Mouse (Mus musculus) heart, postnatal 4 days (tissue): ENCODE data around the gene Galnt17. TPM values are rescaled to one million over a fixed set of nuclear protein-coding genes. Genes with fewer than 3 reads are reported as not detected.
A peak's percentile ranks its signal among the peaks of the same experiment; 100 is the strongest.

Experiments used
- DNase-seq: peaks from one replicate; pipeline ENCODE4 v3.0.0; 2021
- total RNA-seq, 2 experiments: library from RNA; stranded (reverse); gene quantifications; 2 replicates each; pipeline ENCODE4 v1.2.3; 2021

Gene Galnt17
- total RNA-seq, 2 experiments from 2014 or later = 5.8 to 6.0 TPM

DNA sequence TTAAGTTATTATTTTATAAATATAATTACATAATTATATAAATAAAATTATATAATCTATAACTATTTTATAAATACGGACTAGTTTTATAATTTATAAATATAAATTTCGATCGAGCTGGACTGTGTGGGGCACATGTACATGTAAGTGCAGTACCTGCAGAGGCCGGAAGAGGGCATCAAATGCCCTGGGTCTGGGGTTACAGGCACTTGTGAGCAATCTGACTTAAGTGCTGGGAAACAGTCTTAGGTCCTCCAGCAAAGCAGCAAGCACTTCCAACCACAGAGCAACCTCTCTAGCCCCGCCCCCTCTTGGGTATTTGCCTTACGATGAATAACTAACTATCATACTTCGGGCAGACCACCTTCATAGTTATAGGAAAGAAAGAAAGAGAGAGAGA lies 388.3 kb downstream of the Galnt17 start:
- no peak for DNase-seq

DNA sequence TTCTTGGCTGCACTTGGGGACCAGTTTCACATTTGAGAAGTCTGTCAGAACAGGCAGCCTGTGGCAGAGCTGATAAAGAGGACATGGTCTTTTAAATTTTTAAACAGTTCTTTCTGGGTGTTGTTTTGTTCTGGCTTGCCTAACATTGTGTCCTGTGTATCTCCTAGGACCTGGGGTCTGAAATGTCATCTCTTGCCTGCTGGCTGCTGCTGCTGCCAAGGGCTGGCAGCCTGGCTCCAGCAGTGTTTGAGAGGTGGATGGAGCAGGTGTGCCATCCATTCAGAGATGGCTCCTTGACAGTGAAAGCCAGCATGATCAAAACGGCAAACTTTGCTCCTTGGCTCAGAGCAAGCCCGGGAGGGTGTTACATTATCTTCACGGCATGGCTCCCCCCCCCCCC lies 393.7 kb downstream of the Galnt17 start:
- DNase-seq = no peak

DNA sequence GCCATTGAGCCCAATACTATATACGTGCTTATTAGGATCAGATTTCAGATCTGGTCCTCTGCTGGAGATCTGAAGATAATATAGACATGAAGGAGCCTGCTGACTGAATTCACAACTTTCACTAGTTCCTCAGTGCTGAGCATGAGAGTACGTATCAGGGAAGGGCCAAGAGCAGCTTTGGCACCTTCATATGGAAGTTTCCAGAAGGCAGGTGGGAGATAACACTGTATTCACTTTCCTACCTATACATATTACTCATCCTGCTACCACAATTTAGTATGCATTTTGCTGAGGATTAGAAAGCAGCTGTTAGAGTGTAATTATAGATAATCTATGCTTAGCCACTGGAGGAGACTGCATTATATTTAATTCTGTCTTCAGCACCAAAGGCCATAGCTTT lies 396.7 kb downstream of the Galnt17 start:
- no peak for DNase-seq

DNA sequence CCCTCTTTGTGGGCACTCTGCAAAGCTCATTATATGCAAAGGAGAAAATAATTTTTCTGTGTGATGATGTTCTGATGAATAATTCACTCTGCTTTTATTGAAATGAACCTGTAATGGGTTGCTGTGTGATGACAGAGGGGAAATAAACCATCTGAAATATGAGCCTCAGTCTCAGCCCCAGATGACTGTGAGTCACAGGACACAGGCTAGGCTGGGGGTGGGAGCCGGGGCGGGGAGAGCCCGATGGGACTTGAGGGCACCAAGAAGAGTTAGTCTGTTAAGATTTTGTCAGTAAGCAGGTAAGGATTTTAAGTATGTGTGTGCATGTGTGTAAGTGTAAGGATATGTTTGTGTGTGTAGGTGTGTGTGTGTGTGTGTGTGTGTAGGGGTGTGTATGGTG lies 406.6 kb downstream of the Galnt17 start:
- DNase-seq = no peak

DNA sequence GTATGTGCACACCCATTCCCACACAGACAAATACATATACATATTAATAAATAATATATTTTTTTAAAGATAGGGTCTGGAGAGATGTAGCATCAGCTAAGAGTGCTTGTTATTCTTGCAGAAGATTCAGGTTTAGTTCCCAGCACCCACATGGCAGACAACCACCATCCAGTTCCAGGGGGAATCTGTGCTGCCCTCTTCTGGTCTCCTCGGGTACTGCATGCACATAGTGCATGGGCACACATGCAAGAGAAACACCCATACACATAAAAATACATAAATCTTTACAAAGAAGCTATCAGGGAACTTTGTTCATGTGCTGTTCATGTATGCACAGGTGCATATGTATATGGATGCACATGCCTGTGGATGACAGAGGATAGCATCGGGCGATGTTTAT lies 412.3 kb downstream of the Galnt17 start:
- peak; percentile 6 for DNase-seq

DNA sequence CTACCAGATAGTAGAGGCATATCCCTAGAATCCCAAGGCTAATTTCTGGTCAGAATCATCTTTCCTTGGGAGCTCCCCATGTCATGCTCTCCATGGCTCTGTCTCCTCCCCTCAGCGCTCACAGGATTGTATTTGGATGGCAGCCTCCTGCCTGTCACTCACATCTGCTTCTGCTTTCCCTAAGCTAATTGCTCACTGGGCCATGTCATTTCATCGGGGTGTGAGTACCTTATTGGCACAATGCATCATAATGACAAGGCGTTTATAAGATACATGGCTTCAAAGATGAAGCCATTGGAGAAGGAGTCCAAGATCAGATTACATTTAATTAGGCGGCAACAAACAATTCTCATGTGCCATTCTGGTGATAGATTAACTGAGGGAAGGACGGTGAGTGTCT lies 416.6 kb downstream of the Galnt17 start:
- DNase-seq = no peak

DNA sequence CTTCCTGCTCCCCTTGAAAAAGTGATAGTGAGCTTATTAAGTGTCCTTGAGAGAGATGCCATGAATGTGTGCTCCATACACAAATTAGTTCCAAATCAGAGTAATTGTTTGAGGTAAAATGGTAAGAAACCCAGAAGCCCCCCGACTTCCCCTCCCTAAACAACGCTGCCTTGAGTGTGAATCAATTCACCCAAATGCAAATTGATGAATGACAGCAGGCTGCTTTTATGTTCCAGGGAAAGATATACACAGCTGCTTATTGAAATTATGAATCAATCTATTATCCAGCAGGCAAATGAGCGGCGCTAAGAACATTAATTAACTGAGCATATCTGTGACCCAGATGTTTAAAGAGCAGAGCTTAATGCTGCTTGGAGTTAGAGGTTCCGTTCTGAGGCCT lies 428.0 kb downstream of the Galnt17 start:
- DNase-seq = no peak

- no peak for DNase-seq
Observed at GRCm38 (mm10) chr5:130875391-130875790, 432.9 kb downstream of the Galnt17 start.

DNA sequence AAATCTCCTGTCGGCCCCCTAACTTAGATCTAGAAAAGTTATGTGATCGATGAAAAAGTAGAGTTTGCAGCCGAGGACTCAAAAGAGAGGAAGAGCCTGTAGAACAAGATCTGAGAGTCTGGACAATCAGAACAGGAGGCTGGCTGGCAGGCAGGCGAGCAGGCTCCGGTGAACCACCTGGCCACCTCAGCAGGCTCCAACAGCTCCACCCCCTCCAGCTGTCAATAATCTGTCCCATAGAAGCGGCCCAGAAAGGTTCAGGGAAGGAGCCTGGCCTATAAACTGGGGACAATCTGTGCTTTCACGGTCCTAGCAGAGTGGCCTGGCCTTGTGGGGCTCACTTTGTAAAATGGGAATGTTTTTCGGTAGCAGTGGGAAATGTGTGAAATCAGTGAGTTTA lies 437.2 kb downstream of the Galnt17 start:
- DNase-seq = no peak

DNA sequence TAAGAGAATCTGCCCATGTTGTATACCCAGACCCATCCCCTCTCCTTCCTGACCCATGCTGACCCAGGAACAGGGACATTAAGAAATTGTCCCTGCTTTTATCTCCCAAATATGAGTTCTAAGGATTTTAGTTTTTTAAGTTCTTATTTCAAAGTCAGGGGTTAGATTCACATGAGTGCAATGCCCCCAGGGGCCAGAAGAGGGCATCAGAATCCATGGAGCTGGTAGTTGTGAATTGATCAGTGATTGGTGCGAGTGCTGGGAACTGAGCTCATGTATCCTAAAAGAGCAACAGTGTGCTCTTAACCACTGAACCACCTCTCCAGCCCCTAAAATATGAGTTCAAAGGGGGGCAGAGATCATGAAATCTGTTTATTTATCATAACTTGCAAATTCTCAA lies 438.4 kb downstream of the Galnt17 start:
- DNase-seq = peak; percentile 8

DNA sequence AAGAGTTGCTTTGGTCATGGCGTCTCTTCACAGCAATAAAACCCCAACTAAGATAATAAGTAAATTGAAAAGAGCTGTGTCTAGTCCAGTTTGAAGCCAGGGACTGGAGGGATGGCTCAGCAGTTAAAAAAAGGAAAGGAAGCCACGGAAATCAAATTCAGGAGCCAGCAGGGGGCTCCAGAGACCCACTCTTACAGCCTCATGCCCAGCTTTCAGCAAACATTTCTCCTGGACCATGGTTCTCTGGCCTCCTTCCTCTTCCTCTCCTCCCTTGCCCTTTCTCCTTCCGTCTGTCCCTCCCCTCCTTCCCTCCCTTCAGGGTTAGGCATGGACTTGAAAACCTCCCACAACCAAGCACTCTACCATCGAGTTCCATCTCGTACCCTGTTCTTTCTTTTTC lies 446.0 kb downstream of the Galnt17 start:
- peak; percentile 55 for DNase-seq

GRCm38 (mm10) chr5:130859736-130860135 lies 448.6 kb downstream of the Galnt17 start:
- peak; percentile 18 for DNase-seq

- no peak for DNase-seq
Observed at GRCm38 (mm10) chr5:130858706-130859105, 449.6 kb downstream of the Galnt17 start.

GRCm38 (mm10) chr5:130858148-130858547 lies 450.1 kb downstream of the Galnt17 start:
- DNase-seq = peak; percentile 52

DNA sequence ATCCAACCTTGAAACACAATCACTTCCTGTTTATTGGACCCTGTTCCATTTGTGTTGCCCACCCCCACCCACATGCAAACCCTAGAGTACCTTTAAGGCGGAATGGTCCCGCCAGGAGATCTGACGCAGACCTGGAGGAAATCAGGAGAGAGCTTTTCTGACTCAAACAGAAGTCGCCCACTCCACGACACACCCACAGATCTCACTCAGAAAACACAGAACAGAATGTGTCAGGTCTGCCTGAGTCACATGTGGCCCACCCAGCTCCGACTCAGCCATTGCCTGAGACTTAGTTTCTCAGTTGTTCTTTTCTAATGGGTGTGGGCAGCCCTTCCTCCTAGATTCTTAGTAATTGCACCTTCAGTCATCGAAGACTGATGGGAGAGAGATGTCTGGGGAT lies 453.9 kb downstream of the Galnt17 start:
- DNase-seq = no peak

GRCm38 (mm10) chr5:130853371-130853770 lies 454.9 kb downstream of the Galnt17 start:
- DNase-seq = peak; percentile 92

- DNase-seq = no peak
Observed at GRCm38 (mm10) chr5:130852182-130852581, 456.1 kb downstream of the Galnt17 start.

DNA sequence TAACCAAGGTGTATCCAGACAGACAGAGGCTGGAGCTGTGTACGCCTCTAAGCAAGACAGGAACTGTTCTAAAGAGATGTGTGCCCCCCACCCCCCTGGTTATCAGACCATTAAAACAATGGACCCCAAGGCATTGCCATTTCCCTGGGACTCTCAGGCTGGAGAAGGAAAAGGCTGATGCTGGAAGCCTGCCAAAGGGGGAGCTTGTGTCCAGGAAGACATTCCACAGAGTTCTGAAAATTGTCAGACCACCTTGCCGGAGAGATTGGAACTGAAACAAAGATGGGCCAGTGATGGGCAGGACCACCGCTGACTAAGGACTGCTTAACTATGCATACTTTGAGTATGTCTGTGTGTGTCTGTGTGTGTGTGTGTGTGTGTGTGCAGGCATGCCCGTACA lies 458.7 kb downstream of the Galnt17 start:
- peak; percentile 7 for DNase-seq

DNA sequence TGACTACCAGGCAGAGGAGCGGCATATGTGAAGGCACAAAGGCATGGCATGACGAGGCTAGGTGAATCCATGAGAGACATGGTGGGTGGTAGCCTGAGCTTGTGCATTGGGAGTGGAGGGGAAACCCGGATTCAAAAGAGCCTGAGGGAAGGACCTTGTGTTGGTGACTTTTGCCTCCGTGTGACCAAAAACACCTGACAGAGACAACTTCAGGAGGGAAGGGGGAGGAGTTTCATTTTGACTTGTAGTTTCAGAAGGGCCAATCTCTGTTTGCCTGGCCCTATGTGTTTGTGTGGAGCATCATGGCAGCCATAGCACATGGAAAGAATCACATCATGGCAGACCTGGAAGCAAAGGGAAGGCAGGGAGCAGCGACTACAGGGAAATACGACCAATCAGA lies 459.7 kb downstream of the Galnt17 start:
- no peak for DNase-seq

DNA sequence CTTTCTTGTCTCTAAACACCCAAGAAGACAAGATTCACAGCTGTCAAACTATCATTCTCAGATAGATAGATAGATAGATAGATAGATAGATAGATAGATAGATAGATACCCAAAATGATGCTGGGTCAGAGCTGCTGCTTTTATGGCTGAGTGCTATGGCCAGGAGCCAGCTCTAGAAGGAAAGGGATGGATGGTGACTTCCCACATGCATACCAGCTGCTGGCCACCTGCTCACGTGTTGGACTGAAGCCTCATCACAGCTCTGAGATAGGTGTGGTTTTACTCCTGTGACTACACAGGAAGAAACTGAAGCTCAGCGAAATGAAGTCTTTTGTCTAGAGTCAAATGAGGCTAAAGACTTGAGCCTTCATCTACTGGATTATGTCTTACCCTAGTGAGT lies 482.5 kb downstream of the Galnt17 start:
- DNase-seq = no peak
